In the genomic region with DNA sequence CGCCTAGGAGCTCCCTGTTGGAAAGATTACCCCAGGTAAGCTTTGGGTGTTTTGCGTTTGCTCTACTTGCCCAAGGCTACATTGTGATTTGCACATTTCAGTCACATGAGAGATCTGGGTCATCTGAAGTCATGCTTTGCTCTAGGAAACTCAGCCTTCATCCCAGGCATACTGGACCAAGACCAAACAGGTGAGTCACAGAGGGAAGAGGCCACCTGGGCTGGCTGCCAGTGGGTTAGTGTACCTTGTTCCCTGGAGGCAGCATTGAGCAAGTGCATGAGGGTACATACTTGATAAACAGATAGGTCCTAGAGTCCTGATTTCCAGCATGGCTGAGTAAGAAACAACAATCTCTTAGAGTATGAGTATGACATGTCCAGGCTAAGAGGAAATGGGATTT, we compare ENCODE assay signal across 13 mouse cellular contexts.
A peak's percentile ranks its signal among the peaks of the same experiment; 100 is the strongest.
DNase-seq lines count a peak whose midpoint lies in the region; ATAC-seq lines count a peak whose summit lies in the region.
"Had no signal": no experiment of that assay in that cellular context is flagged by ENCODE, and none has a peak within 500 bp of the region (broad histone marks: within the 10 kb centered on the region; RNA-seq: fewer than 3 reads in every experiment).

No protein-coding gene starts in this region.

- no peaks in the 10 kb centered on the region for H3K9me3 ChIP-seq in neural tube, embryonic 15.5 days (replicated peaks)
- no peaks in the 10 kb centered on the region for H3K9me3 ChIP-seq in hindbrain, embryonic 12.5 days (replicated peaks)
- H3K9me3 ChIP-seq: forebrain, embryonic 12.5 days; stomach, embryonic 15.5 days had no signal

- 93% methylated on average over 2 of the region's 2 CpGs for WGBS in neural tube, embryonic 15.5 days
- 90% methylated on average over 2 of the region's 2 CpGs for WGBS in hindbrain, embryonic 12.5 days

- no peak overlapping the region for H3K4me2 ChIP-seq in neural tube, embryonic 15.5 days
- H3K4me2 ChIP-seq in hindbrain, embryonic 12.5 days (replicated peaks), result no peak overlapping the region
- H3K4me2 ChIP-seq: forebrain, embryonic 12.5 days; stomach, embryonic 15.5 days had no signal

- no peak overlapping the region for H3K4me3 ChIP-seq in neural tube, embryonic 15.5 days (replicated peaks)
- no peak overlapping the region for H3K4me3 ChIP-seq in hindbrain, embryonic 12.5 days
- H3K4me3 ChIP-seq: forebrain, embryonic 12.5 days; myocyte; stomach, embryonic 15.5 days had no signal

- peak; percentile 84 for DNase-seq in urinary bladder, postnatal 14 days (ENCODE audit: low spot score)
- DNase-seq in urinary bladder, postnatal 10 days (ENCODE audit: low spot score), result no peak
- peak; percentile 38 to 47 for DNase-seq in cerebellum, postnatal 14 days
- DNase-seq in kidney, postnatal 36 days, result peak; percentile 79 to 83
- peak; percentile 55 to 65 for DNase-seq in urinary bladder, postnatal 36 days (ENCODE audit: low spot score in 2 of 2)
- DNase-seq in spleen, adult 18-20 months, result no peak

- H3K4me1 ChIP-seq in neural tube, embryonic 15.5 days, result no peaks in the 10 kb centered on the region
- no peaks in the 10 kb centered on the region for H3K4me1 ChIP-seq in hindbrain, embryonic 12.5 days
- H3K4me1 ChIP-seq: forebrain, embryonic 12.5 days; stomach, embryonic 15.5 days had no signal

- no peaks in the 10 kb centered on the region for H3K36me3 ChIP-seq in neural tube, embryonic 15.5 days
- H3K36me3 ChIP-seq in hindbrain, embryonic 12.5 days, result no peaks in the 10 kb centered on the region
- H3K36me3 ChIP-seq: forebrain, embryonic 12.5 days; stomach, embryonic 15.5 days had no signal

- ATAC-seq in neural tube, embryonic 15.5 days (ENCODE audit: low FRiP score), result no peak
- no peak for ATAC-seq in hindbrain, embryonic 12.5 days (ENCODE audit: low FRiP score)
- ATAC-seq: hindbrain, embryonic 16.5 days had no signal

- no peak overlapping the region for H3K9ac ChIP-seq in neural tube, embryonic 15.5 days (replicated peaks)
- H3K9ac ChIP-seq in hindbrain, embryonic 12.5 days, result no peak overlapping the region
- H3K9ac ChIP-seq: forebrain, embryonic 12.5 days; stomach, embryonic 15.5 days had no signal

- no peaks in the 10 kb centered on the region for H3K27me3 ChIP-seq in neural tube, embryonic 15.5 days (replicated peaks)
- H3K27me3 ChIP-seq in hindbrain, embryonic 12.5 days, result no peaks in the 10 kb centered on the region
- H3K27me3 ChIP-seq: forebrain, embryonic 12.5 days; stomach, embryonic 15.5 days had no signal

- no peak overlapping the region for H3K27ac ChIP-seq in neural tube, embryonic 15.5 days (replicated peaks)
- no peak overlapping the region for H3K27ac ChIP-seq in hindbrain, embryonic 12.5 days
- H3K27ac ChIP-seq: forebrain, embryonic 12.5 days; macrophage; stomach, embryonic 15.5 days had no signal

Comparison
In these comparisons a context has a peak if more than half of its experiments do, and no peak if none do; other contexts are left out.
1. DNase-seq: peak in urinary bladder, postnatal 14 days (single experiment), cerebellum, postnatal 14 days (2 of 2), kidney, postnatal 36 days (2 of 2) and urinary bladder, postnatal 36 days (2 of 2); none in urinary bladder, postnatal 10 days (single experiment) and spleen, adult 18-20 months (0 of 2).